Mouse (Mus musculus) liver, adult (tissue): ENCODE measurements around the gene Gm10073.

ENCODE experiments used
- GATA4 ChIP-seq: IDR thresholded peaks from 2 replicates; pipeline ENCODE4 v1.6.1; 2014; ENCODE audit warnings: mild to moderate bottlenecking, low read length; ENCODE audit not compliant: insufficient replicate concordance

Gene Gm10073

DNA sequence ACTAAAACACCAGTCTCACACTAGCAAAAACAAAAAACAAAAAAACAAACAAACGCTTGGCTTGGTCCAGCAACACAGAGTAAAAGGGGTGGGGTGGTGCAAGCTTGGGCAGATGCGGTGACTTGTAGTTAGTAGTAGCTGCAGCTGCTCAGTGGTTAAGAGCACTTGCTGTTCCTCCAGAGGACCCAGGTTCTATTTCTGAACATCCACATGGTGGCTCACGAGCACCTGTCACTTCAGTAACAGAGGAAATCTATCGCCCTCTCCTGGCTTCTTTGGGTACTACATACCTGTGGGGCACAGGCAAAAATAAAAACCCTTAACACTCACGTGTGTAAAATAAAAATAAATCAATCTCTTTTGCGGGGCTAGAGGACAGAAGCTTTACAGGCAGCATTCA, 38.8 kb downstream of the Gm10073 start:
- TF ChIP-seq GATA4: no peak

DNA sequence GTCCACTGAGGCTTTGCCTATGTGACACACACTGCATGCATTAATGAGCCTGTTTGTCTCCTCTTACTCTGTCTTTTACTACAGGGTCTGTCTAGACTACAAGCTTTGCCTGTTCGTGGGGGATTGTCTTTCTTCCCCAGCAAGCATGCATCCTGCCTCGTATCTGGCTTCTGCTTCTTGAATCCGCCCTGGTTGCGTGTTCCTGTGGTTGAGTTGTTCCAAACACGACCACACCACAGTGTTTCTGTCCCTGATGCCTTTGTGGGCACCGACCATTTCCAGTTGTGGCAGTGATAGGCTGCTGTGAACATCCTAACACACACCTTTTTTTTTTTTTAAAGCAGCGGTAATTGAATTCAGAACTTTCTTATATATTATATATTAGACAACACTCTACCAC, 39.6 kb downstream of the Gm10073 start:
- no peak for TF ChIP-seq GATA4

DNA sequence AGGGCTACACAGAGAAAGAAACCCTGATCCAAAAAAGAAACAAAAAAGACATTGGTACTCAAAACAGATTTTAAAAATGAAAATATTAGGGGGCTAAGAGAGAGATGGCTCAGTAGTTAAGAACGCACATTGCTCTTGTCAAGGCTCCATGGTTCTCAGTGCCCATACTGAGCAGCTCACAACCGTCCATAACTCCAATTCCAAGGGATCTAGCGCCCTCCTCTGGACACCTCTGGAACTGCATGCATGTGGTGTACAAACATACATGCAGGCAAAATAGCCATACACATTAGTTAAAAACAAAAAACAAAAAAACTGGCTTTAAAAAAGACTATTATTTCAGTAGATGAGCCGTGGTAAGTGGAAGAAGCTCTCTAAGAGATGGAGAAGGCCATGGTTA, 42.7 kb downstream of the Gm10073 start:
- no peak for TF ChIP-seq GATA4

GRCm38 (mm10) chr8:106529885-106530482, 43.3 kb downstream of the Gm10073 start:
- no peak for TF ChIP-seq GATA4

DNA sequence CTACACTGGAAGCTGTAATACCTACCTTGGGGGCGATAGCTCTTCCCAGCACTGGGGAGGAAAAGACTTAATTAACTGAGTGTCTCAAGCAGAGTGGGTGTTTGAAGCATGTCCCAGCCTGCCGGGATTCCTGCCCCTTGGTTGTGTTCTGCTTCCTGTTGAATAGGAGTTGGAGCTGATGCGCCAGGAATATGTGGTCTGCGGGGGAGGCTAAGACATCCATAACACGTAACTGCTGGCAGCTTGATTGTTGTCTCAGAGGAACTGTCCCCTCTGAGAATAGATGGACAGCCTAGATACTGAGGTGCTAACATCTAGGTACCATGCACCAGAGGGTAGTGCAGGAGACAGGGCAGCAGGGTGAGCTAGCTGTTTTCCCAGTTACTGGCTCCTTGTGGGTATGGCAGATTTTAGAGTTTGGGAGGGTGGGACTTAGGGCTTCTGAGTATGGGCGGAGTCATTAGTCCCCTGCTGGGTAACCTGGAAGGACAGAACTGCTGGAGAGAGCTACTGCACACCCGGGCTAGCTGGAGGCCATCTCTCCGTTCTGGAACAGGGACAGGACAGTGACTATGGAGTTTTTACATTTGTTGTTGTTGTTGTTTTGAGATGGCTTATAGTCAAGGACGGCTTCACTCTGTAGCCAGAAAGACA, 44.5 kb downstream of the Gm10073 start:
- no peak for TF ChIP-seq GATA4

GRCm38 (mm10) chr8:106527241-106528036, 45.8 kb downstream of the Gm10073 start:
- no peak for TF ChIP-seq GATA4

DNA sequence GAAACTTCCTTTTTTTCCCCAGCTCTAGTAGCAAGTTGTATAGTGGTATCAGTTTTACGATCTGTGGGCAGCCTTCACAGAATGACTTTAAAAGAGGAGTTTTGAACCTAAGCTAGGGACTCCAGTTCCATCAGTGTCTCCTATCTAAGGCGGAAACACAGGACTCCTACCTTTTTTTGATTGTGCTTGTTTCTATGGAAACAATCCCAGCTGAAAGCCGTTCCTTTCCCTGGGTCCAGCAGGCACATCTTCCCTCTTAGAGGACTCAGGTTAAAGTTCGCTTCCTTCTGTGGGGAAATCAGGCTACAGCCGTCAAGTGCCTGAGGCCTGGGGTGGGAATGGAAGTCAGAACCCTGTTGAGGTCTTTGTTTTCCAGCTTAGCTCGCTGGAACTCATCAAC, 46.5 kb downstream of the Gm10073 start:
- TF ChIP-seq GATA4: no peak
